Mouse (Mus musculus) liver, adult 2 months (tissue): ENCODE measurements around the gene Abhd6.

Source experiments
- CTCF ChIP-seq: fragments of 200-500 bp; IDR thresholded peaks from 2 replicates; pipeline ENCODE4 v1.5.1; 2011; ENCODE audit warnings: low read depth, low read length, control low read depth
- POLR2A ChIP-seq: fragments of 200-500 bp; IDR thresholded peaks from 2 replicates; pipeline ENCODE4 v1.6.1; 2011; ENCODE audit warnings: low read length, control low read depth; ENCODE audit not compliant: insufficient read depth; ENCODE audit errors: extremely low read depth

GRCm38 (mm10) chr14:8035951-8036350 is 33.2 kb downstream of the Abhd6 start:
- 0 out of 2 replicates have a peak, but pooled peaks have one; percentile 9 for TF ChIP-seq POLR2A
- no peak for TF ChIP-seq CTCF
